Mouse (Mus musculus) ES-E14 (cell line): ENCODE measurements around the gene Otof.
A peak's percentile ranks its signal among the peaks of the same experiment; 100 is the strongest.

ENCODE experiments used
- CHD2 ChIP-seq: IDR thresholded peaks from 2 replicates; pipeline ENCODE4 v1.6.1; 2014; ENCODE audit warnings: mild to moderate bottlenecking, low read depth, low read length, inconsistent platforms
- HCFC1 ChIP-seq: IDR thresholded peaks from 2 replicates; pipeline ENCODE4 v1.6.1; 2012; ENCODE audit warnings: low read length, inconsistent platforms, borderline replicate concordance; ENCODE audit not compliant: insufficient read depth
- MAFK ChIP-seq: IDR thresholded peaks from 2 replicates; pipeline ENCODE4 v1.6.1; 2014; ENCODE audit warnings: mild to moderate bottlenecking, low read depth, low read length, inconsistent platforms; ENCODE audit not compliant: insufficient read depth
- ZC3H11A ChIP-seq: IDR thresholded peaks from 2 replicates; pipeline ENCODE4 v1.6.1; 2012; ENCODE audit warnings: low read depth, mild to moderate bottlenecking, inconsistent platforms, low read length, borderline replicate concordance
- ZNF384 ChIP-seq: IDR thresholded peaks from 2 replicates; pipeline ENCODE4 v1.6.1; 2012; ENCODE audit warnings: low read depth, low read length, inconsistent platforms

DNA sequence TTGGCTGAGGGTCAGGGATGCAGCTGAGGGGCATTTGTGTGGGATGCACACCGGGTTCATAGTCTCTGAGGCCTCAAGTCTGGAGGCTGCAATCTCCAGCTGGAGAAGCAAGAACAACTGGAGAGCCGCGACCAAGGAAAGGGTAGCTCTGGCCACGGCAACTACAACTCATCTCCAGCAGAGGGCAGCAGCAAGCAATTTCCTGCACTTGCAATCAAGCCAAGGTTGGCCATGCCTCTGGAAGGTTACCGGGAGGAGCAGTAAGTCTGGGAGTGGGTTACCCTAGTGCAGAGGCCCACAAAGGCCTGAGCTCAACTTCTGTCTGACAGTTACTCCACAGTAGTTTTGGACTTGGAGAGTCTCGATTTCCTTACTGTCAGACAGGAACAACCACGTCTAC, 70.3 kb downstream of the Otof start:
- TF ChIP-seq CHD2, result no peak
- TF ChIP-seq ZC3H11A, result peak; percentile 40; the same call in 1 of the 2 replicates
- no peak for TF ChIP-seq ZNF384
- TF ChIP-seq MAFK, result no peak
- no peak for TF ChIP-seq HCFC1
